Mouse (Mus musculus) cerebellum, adult 8-10 months (tissue): ENCODE measurements at regions not wholly inside any gene's neighbourhood (a gene's known extent, or its start where the extent isn't known, plus 50 kb on each side); places are given as distances from the start of the nearest gene placed in this dataset.

ENCODE experiments used
- DNase-seq: peaks from one replicate; pipeline ENCODE4 v3.0.0; 2022

GRCm38 (mm10) chr13:37664116-37664515, 114.1 kb upstream of the Rreb1 start:
- no peak for DNase-seq

- no peak for DNase-seq
Measured at GRCm38 (mm10) chr13:37666207-37667003, 111.8 kb upstream of the Rreb1 start.

GRCm38 (mm10) chr13:37667386-37667785, 110.8 kb upstream of the Rreb1 start:
- DNase-seq = no peak

GRCm38 (mm10) chr13:37667871-37668270, 110.3 kb upstream of the Rreb1 start:
- no peak for DNase-seq

- DNase-seq = no peak
Measured at GRCm38 (mm10) chr13:37671109-37671508, 107.1 kb upstream of the Rreb1 start.

GRCm38 (mm10) chr13:37674676-37675350, 103.4 kb upstream of the Rreb1 start:
- DNase-seq = no peak

GRCm38 (mm10) chr13:37675718-37676117, 102.5 kb upstream of the Rreb1 start:
- no peak for DNase-seq

GRCm38 (mm10) chr13:37676912-37677311, 101.3 kb upstream of the Rreb1 start:
- DNase-seq = no peak

GRCm38 (mm10) chr13:37678251-37678650, 99.9 kb upstream of the Rreb1 start:
- no peak for DNase-seq

- no peak for DNase-seq
Measured at GRCm38 (mm10) chr13:37678772-37679171, 99.4 kb upstream of the Rreb1 start.

GRCm38 (mm10) chr13:37680837-37681619, 97.2 kb upstream of the Rreb1 start:
- no peak for DNase-seq

- no peak for DNase-seq
Measured at GRCm38 (mm10) chr13:37683045-37683679, 95.0 kb upstream of the Rreb1 start.

GRCm38 (mm10) chr13:37685617-37686016, 92.6 kb upstream of the Rreb1 start:
- no peak for DNase-seq

- DNase-seq = no peak
Measured at GRCm38 (mm10) chr13:37686109-37686508, 92.1 kb upstream of the Rreb1 start.

GRCm38 (mm10) chr13:37689127-37689777, 88.9 kb upstream of the Rreb1 start:
- no peak for DNase-seq

GRCm38 (mm10) chr13:37691855-37692445, 86.2 kb upstream of the Rreb1 start:
- no peak for DNase-seq

- no peak for DNase-seq
Measured at GRCm38 (mm10) chr13:37693617-37694016, 84.6 kb upstream of the Rreb1 start.

GRCm38 (mm10) chr13:37704475-37704874, 73.7 kb upstream of the Rreb1 start:
- no peak for DNase-seq

GRCm38 (mm10) chr13:37705482-37705881, 72.7 kb upstream of the Rreb1 start:
- DNase-seq = no peak

GRCm38 (mm10) chr13:37710913-37711312, 67.3 kb upstream of the Rreb1 start:
- no peak for DNase-seq

- DNase-seq = no peak
Measured at GRCm38 (mm10) chr13:37712908-37713496, 65.2 kb upstream of the Rreb1 start.
